Mouse (Mus musculus) cerebellum, adult 9-10 months (tissue): ENCODE results near the gene Ppp1r15b.
A peak's percentile ranks its signal among the peaks of the same experiment; 100 is the strongest.

Source experiments
- DNase-seq: peaks from one replicate; pipeline ENCODE4 v3.0.0; 2022

The Ppp1r15b gene

GRCm38 (mm10) chr1:133130638-133131560, at the start of gene Ppp1r15b:
Gene Ppp1r15b (plus strand): TSS chr1:133131143.
- peak; percentile 99 for DNase-seq

DNA sequence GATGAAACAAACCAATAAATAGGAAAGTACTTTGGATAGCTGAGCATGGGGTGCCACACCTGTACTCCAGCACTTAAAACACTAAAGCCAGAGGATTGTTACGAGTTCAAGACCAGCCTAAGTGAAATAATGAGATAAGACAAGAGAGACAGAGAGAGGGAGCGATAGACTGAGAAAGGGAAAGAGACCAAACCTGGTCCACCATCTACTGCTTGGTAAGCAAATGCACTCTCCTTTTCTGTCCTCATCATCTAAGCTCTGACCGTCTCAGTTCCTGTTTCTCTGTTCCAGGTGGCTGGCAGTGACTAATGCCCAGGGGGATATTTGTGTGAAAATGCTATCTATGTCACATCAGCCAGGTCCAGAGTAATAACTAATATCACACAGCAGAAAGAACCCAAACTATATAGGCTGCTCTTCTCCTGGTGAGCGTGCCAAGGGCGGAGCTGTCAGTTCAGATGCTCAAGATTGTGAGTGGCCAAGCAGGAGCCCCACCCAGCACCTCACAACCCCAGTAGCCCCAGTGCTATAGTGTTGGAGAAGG, 47.9 kb upstream of the Ppp1r15b start:
- DNase-seq, result no peak

DNA sequence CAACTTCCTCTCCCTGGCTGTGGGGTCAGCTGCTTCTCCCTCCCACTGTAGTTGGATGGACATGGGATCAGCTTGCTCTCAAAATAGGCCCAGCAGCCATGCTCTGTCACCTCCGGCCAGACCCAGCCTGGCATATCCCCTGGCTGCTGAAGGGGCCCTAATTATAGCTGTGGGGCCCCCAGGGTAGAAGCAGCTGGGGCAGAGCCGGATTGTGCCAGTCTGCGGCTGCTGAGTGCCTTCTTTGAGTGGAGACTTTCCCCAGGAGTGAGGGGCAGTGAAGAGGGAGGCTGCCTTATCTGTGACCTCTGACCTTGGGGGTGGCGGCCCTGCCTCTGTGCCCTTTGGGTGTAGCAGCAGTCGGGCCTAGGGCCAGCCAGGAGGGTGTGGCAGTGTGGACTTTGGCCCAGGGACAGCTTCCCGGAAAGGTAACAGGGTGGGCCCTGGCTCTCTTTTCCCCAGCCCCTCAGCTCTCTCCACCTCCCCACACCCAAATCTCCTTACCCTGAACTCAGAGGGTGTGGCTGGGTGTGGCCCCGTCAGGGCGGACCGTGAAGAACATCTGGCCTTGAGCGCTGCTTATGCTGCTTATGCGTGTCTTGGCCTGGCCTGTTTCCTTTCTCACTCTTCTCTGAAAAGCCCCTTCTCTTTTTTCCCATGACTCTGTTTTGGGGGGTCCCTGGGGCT, 46.9 kb upstream of the Ppp1r15b start:
- DNase-seq, result no peak

GRCm38 (mm10) chr1:133084708-133085416, 46.1 kb upstream of the Ppp1r15b start:
- DNase-seq, result no peak

- DNase-seq, result no peak
Observed at GRCm38 (mm10) chr1:133085417-133085742, 45.6 kb upstream of the Ppp1r15b start.

GRCm38 (mm10) chr1:133086804-133087203, 44.1 kb upstream of the Ppp1r15b start:
- no peak for DNase-seq

DNA sequence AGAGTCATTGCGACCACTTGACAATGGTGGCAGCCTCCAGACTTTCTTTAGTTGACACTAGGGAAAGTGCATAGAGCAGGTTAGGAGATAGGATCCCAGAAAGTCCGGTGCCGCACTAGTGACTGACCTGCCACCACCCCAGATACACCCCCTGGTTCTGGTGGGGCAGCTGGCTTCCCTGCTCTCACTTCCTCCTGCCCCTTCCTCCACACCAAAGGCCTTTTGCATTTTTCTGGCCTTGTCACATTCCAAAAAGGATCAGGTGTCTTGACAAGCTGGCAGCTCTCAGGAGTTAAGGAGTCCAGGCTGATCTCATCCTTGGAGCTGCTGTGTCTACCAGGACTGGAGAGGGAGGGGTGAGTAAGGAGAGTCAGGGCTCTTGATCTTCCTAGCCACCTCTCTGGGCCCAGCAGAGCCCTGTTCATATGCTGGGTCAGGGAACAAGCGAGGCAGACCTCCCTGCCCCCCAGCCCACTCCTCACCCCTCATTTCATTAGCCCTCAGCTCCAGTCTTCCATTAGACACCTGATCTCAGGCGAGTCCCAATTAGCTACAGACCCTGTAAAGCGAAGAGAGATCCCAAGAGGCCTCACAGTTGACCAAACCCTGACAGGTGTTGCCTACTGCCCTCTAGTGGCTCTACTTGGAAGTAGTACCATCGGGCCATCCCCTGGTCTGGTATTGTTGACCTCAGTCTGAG, 43.6 kb upstream of the Ppp1r15b start:
- DNase-seq, result peak; percentile 62

DNA sequence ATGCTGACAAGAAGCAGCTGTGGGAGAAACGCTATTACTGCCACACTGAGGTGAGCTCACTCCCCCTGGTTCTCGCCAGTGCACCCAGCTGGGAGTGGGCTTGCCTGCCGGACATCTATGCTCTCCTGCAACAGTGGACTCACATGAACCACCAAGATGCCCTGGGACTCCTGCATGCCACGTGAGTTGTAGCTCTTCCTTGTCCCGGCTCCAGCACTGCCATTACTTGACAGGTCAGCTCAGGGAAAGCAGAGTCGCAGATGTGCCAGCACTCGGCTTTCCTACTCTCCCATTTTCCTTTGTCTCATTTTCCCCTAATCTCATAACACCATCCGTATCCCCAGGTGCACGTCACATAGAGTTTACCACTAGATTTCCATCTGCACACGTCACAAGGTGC, 42.7 kb upstream of the Ppp1r15b start:
- no peak for DNase-seq

DNA sequence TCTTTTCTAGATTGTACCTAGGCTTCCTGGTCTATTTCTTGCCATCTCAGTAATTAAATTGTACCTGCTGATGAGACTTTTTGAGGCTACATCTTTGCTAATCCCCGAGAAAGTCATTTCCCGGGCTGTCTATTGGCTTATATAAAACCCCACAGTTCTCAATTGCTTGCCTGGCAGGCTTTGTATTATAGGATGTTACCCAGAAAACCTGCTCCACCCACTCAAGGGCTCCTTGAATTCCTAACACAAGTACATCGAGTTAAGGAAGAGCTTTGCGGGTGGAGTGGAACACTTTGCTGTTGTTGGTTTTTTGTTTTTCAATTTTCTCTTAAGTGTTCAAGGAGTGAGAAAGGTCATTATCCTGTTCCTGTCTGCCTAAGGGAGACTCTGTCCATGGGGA, 41.5 kb upstream of the Ppp1r15b start:
- DNase-seq, result no peak

DNA sequence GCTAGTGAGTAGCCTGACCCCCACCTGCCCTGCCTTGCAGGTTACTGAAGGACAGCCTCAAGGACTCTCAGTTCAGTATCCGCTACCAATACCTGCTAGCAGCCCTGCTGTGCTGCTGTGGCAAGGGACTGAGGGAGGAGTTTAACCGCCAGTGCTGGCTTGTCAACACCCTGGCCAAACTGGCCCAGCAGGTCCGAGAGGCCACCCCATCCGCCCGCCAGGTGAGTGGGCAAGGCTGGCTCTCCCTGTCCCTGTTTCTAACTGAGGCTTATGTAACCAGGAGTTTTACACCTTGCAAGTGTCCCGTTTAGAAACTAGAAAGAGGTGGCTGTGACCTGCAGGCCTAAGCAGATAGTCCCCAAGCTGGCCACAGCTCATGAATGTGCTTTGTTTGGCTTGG, 40.3 kb upstream of the Ppp1r15b start:
- no peak for DNase-seq

DNA sequence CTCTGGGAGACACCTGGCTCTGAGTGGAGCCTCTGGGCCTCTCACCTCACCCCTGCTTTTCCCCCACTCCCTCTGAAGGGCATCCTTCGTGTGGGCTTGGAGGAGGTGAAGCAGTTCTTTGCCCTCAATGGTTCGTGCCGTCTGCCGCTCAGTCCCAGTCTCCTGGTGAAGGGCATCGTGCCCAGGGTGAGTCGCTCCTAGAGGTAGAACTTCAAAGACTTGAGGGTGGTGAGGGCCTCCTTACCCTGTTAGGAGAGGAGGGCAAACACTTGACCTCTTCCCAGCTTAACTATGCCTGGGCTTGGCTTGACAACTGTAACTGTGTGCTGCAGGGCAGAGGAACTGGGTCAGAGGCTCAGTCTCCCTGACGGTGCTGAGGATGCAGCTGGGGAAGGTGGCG, 39.5 kb upstream of the Ppp1r15b start:
- DNase-seq, result no peak

DNA sequence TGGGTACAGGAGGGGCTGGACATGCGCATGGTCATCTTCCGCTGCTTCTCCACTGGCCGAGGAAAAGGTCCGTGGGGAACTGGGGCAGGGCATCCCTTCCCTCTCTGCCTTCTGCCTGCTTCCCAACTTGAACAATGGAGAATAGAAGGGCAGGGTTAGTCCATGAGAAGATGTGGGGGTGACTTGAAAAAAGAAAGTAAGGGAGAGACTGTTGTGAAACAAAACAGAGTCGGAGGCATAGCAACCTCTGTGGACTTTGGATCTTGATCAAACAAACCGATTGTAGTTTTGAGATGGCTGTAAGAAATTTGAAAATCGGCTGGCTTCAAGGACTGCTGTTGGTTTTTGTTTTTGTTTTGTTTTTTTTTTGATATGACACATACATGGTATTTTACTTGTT, 37.2 kb upstream of the Ppp1r15b start:
- DNase-seq, result no peak

- peak; percentile 74 for DNase-seq
Observed at GRCm38 (mm10) chr1:133100980-133101798, 29.8 kb upstream of the Ppp1r15b start.

DNA sequence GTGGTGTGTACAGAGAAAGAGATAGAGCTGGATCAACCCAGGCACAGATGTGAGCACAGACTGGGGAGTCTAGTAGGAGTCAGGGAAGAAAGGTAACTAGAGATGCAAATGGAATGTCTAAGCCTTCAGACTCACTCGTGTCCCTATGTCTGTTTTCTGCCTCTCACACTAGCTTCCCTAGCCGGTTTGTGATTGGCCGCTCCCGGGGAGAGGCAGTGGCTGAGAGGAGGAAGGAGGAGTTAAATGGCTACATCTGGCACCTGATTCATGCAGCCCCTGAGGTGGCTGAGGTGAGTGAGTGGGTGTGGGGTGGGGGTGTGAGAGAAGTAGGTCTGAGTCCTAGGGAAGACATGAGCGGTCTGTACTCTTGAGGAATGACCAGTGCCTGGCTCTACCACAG, 28.8 kb upstream of the Ppp1r15b start:
- DNase-seq, result no peak

DNA sequence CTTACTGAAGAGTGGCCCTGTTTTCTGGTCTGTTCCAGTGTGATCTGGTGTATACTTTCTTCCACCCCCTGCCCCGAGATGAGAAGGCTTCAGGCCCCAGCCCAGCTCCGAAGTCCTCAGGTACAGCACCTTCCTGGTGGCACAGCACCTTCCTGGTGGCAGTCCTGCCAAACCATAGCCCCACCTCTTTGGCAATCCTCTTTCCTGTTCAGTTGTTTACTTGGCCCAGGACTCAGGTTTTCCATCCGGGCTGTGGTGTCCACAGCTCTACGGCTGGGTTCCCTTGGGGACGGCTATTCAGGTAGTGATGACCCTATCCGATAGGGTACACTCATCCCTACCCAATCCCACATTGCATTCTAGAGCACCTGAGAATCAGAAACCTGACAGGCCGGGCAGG, 27.6 kb upstream of the Ppp1r15b start:
- DNase-seq, result no peak

GRCm38 (mm10) chr1:133103871-133104270, 27.1 kb upstream of the Ppp1r15b start:
- no peak for DNase-seq

- no peak for DNase-seq
Observed at GRCm38 (mm10) chr1:133116108-133116507, 14.8 kb upstream of the Ppp1r15b start.

GRCm38 (mm10) chr1:133118127-133118526, 12.8 kb upstream of the Ppp1r15b start:
- DNase-seq, result no peak

DNA sequence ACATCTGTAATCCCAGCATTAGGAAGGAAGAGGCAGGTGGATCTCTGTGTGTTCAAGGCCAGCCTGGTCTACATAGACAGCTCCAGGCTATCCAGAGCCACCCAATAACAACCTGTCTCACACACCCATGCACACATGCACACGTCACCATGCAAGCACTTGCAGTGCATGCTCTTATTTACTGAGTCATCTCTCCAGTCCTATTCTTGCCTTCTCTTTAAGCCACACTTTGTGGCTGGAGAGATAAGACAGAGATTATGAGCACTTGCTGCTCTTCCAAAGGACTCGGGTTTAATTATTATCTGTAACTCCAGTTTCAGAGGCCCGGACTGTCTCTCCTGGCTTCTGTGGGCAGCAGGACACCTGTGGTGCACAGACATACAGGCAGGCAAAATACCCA, 12.1 kb upstream of the Ppp1r15b start:
- no peak for DNase-seq

GRCm38 (mm10) chr1:133119931-133120712, 10.8 kb upstream of the Ppp1r15b start:
- DNase-seq, result no peak

GRCm38 (mm10) chr1:133121246-133121645, 9.7 kb upstream of the Ppp1r15b start:
- no peak for DNase-seq
